8 mouse cellular contexts compared by ENCODE assay signal in genomic region chr11:58126397-58127160, GRCm38 (mm10). TPM values are rescaled to one million over a fixed set of nuclear protein-coding genes. Genes with fewer than 3 reads are reported as not detected.
DNase-seq lines count a peak whose midpoint lies in the region; ATAC-seq and TF ChIP-seq lines count a peak whose summit lies in the region.
"Had no signal": no experiment of that assay in that cellular context is flagged by ENCODE, and none has a peak within 500 bp of the region (broad histone marks: within the 10 kb centered on the region; RNA-seq: fewer than 3 reads in every experiment).

No protein-coding gene starts in this region.

- peak; percentile 90 for DNase-seq in midbrain, postnatal 0 days (ENCODE audit: low spot score)
- DNase-seq in midbrain, embryonic 11.5 days (ENCODE audit: low spot score, missing footprints) = no peak
- peak; percentile 96 for DNase-seq in heart, adult 11 months
- peak; percentile 43 to 62 for DNase-seq in lung, postnatal 4 days
- DNase-seq in thymus, postnatal 14 days = no peak

- no peak overlapping the region for H3K4me3 ChIP-seq in midbrain, postnatal 0 days (ENCODE audit: low read depth, low read length)
- H3K4me3 ChIP-seq in midbrain, embryonic 11.5 days (ENCODE audit: low read depth, low read length) = no peak overlapping the region
- H3K4me3 ChIP-seq in bone marrow macrophage, adult 2 months (ENCODE audit: insufficient read depth, low read length) = no peak overlapping the region
- H3K4me3 ChIP-seq in kidney, embryonic 15.5 days (replicated peaks) = no peak overlapping the region

- H3K4me2 ChIP-seq in midbrain, postnatal 0 days (ENCODE audit: low read depth, low read length, poor library complexity, severe bottlenecking) = no peak overlapping the region
- no peak overlapping the region for H3K4me2 ChIP-seq in midbrain, embryonic 11.5 days
- no peak overlapping the region for H3K4me2 ChIP-seq in kidney, embryonic 15.5 days

- H3K27me3 ChIP-seq in midbrain, postnatal 0 days (ENCODE audit: insufficient read depth, low read length) = no peaks in the 10 kb centered on the region
- no peaks in the 10 kb centered on the region for H3K27me3 ChIP-seq in midbrain, embryonic 11.5 days (ENCODE audit: control insufficient read depth, insufficient read depth, low read length)
- no peaks in the 10 kb centered on the region for H3K27me3 ChIP-seq in kidney, embryonic 15.5 days

- no peak overlapping the region for H3K9ac ChIP-seq in midbrain, postnatal 0 days (replicated peaks; ENCODE audit: low read length, poor library complexity, severe bottlenecking)
- H3K9ac ChIP-seq in midbrain, embryonic 11.5 days (ENCODE audit: low read length) = no peak overlapping the region
- no peak overlapping the region for H3K9ac ChIP-seq in kidney, embryonic 15.5 days

- TF ChIP-seq CTCF in midbrain, postnatal 0 days (IDR thresholded peaks at IDR 0.05) = peak; percentile 45
- TF ChIP-seq CTCF in bone marrow macrophage, adult 2 months (IDR thresholded peaks at IDR 0.05; ENCODE audit: low read depth, low read length) = no peak

- TF ChIP-seq POLR2A in bone marrow macrophage, adult 2 months (IDR thresholded peaks at IDR 0.05; ENCODE audit: borderline replicate concordance, low read depth, low read length) = no peak

- ATAC-seq in midbrain, postnatal 0 days (ENCODE audit: low FRiP score) = no peak
- ATAC-seq in midbrain, embryonic 11.5 days (ENCODE audit: low FRiP score) = no peak
- 0 out of 2 replicates have a peak, but pooled peaks have one; percentile 20 for ATAC-seq in kidney, embryonic 15.5 days (replicated peaks; ENCODE audit: low FRiP score)

- no peaks in the 10 kb centered on the region for H3K9me3 ChIP-seq in midbrain, postnatal 0 days (ENCODE audit: low read length)
- H3K9me3 ChIP-seq in midbrain, embryonic 11.5 days (ENCODE audit: control insufficient read depth, low read length) = no peaks in the 10 kb centered on the region
- H3K9me3 ChIP-seq in kidney, embryonic 15.5 days (replicated peaks) = no peaks in the 10 kb centered on the region

- H3K36me3 ChIP-seq in midbrain, postnatal 0 days (ENCODE audit: insufficient read depth, low read length) = peaks cover 69% of the 10 kb centered on the region
- peaks cover 17% of the 10 kb centered on the region for H3K36me3 ChIP-seq in midbrain, embryonic 11.5 days (ENCODE audit: control insufficient read depth, insufficient read depth, low read length)
- H3K36me3 ChIP-seq in kidney, embryonic 15.5 days = peaks cover 99% of the 10 kb centered on the region

- H3K27ac ChIP-seq in midbrain, postnatal 0 days (ENCODE audit: low read depth, low read length) = no peak overlapping the region
- no peak overlapping the region for H3K27ac ChIP-seq in midbrain, embryonic 11.5 days (ENCODE audit: low read depth, low read length)
- H3K27ac ChIP-seq in bone marrow macrophage, adult 2 months (ENCODE audit: insufficient read depth, low read depth, low read length) = 0 out of 2 replicates have a peak overlapping the region, but pooled peaks have one; percentile 1
- H3K27ac ChIP-seq in kidney, embryonic 15.5 days = 0 out of 2 replicates have a peak overlapping the region, but pooled peaks have one; percentile 2

- 74% methylated on average over 7 of the region's 7 CpGs for WGBS in midbrain, postnatal 0 days
- 84% methylated on average over 7 of the region's 7 CpGs for whole genome bisulfite sequencing in midbrain, embryonic 11.5 days
- 33% methylated on average over 7 of the region's 7 CpGs for WGBS in kidney, embryonic 15.5 days

- H3K4me1 ChIP-seq in midbrain, postnatal 0 days (ENCODE audit: insufficient read depth, low read length) = no peaks in the 10 kb centered on the region
- no peaks in the 10 kb centered on the region for H3K4me1 ChIP-seq in midbrain, embryonic 11.5 days (ENCODE audit: control insufficient read depth, insufficient read depth, low read length)
- peaks cover 7% of the 10 kb centered on the region; the same call in 1 of the 2 replicates for H3K4me1 ChIP-seq in bone marrow macrophage, adult 2 months (ENCODE audit: control insufficient read depth, insufficient read depth, low read length)
- peaks cover 23% of the 10 kb centered on the region for H3K4me1 ChIP-seq in kidney, embryonic 15.5 days

RNA-seq across cellular contexts. Expression of gene Cnot8, which starts 22.6 kb away (rescaled TPM):
- 80.0 and 95.9 TPM in 2 replicates for total RNA-seq in midbrain, postnatal 0 days (2014; rRNA removed)
- 88.7 and 89.2 TPM in 2 replicates for polyA plus RNA-seq in midbrain, postnatal 0 days (2015; fragmentation: Nextera tagmentation; extraction: Ambion mirVana)
- 110 and 113 TPM in 2 replicates for polyA plus RNA-seq in midbrain, embryonic 11.5 days (2014; fragmentation: Nextera tagmentation; extraction: Ambion mirVana)
- 58.4 and 58.5 TPM in 2 replicates for polyA plus RNA-seq in bone marrow macrophage, adult 2 months (2012; ENCODE audit: insufficient read depth, insufficient read length, missing spikeins)
- 85.7 and 89.9 TPM in 2 replicates for polyA plus RNA-seq in kidney, embryonic 15.5 days (2015; fragmentation: Nextera tagmentation; extraction: Ambion mirVana)

RNA-seq across cellular contexts. Expression of gene Gm12248, which starts 33.6 kb away (rescaled TPM):
- not detected in 2 replicates for total RNA-seq in midbrain, postnatal 0 days (2014; rRNA removed)
- not detected in 2 replicates for polyA plus RNA-seq in midbrain, postnatal 0 days (2015; fragmentation: Nextera tagmentation; extraction: Ambion mirVana)
- not detected in 2 replicates for polyA plus RNA-seq in midbrain, embryonic 11.5 days (2014; fragmentation: Nextera tagmentation; extraction: Ambion mirVana)
- polyA plus RNA-seq in bone marrow macrophage, adult 2 months (2012; ENCODE audit: insufficient read depth, insufficient read length, missing spikeins) = not detected in 2 replicates
- 0.21 TPM in 1 of 2 replicates, not detected in the other for polyA plus RNA-seq in kidney, embryonic 15.5 days (2015; fragmentation: Nextera tagmentation; extraction: Ambion mirVana)
- total RNA-seq: layer of hippocampus, postnatal 14 days had no signal

RNA-seq across cellular contexts. Expression of gene Gemin5, which starts 41.8 kb away (rescaled TPM):
- total RNA-seq in midbrain, postnatal 0 days (2014; rRNA removed) = 19.2 and 24.0 TPM in 2 replicates
- polyA plus RNA-seq in midbrain, postnatal 0 days (2015; fragmentation: Nextera tagmentation; extraction: Ambion mirVana) = 8.1 and 9.9 TPM in 2 replicates
- polyA plus RNA-seq in midbrain, embryonic 11.5 days (2014; fragmentation: Nextera tagmentation; extraction: Ambion mirVana) = 20.3 and 22.6 TPM in 2 replicates
- 3.4 and 4.1 TPM in 2 replicates for polyA plus RNA-seq in bone marrow macrophage, adult 2 months (2012; ENCODE audit: insufficient read depth, insufficient read length, missing spikeins)
- polyA plus RNA-seq in kidney, embryonic 15.5 days (2015; fragmentation: Nextera tagmentation; extraction: Ambion mirVana) = 24.5 and 24.7 TPM in 2 replicates

RNA-seq across cellular contexts. Expression of gene Mrpl22, which starts 44.9 kb away (rescaled TPM):
- total RNA-seq in midbrain, postnatal 0 days (2014; rRNA removed) = 33.5 and 39.6 TPM in 2 replicates
- 88.3 and 96.2 TPM in 2 replicates for polyA plus RNA-seq in midbrain, postnatal 0 days (2015; fragmentation: Nextera tagmentation; extraction: Ambion mirVana)
- 124 and 130 TPM in 2 replicates for polyA plus RNA-seq in midbrain, embryonic 11.5 days (2014; fragmentation: Nextera tagmentation; extraction: Ambion mirVana)
- polyA plus RNA-seq in bone marrow macrophage, adult 2 months (2012; ENCODE audit: insufficient read depth, insufficient read length, missing spikeins) = 23.5 and 26.6 TPM in 2 replicates
- 145 TPM in 2 replicates for polyA plus RNA-seq in kidney, embryonic 15.5 days (2015; fragmentation: Nextera tagmentation; extraction: Ambion mirVana)

Comparison
In these comparisons a context has a peak if more than half of its experiments do, and no peak if none do; other contexts are left out.
1. DNase-seq: peak in midbrain, postnatal 0 days (single experiment), heart, adult 11 months (single experiment) and lung, postnatal 4 days (2 of 2); none in midbrain, embryonic 11.5 days (single experiment) and thymus, postnatal 14 days (single experiment).
2. H3K27ac ChIP-seq: peak in bone marrow macrophage, adult 2 months (single experiment) and kidney, embryonic 15.5 days (single experiment); none in midbrain, postnatal 0 days (single experiment) and midbrain, embryonic 11.5 days (single experiment).